Mouse (Mus musculus) hindbrain, embryonic 11.5 days (tissue): ENCODE measurements at regions not wholly inside any gene's neighbourhood (a gene's known extent, or its start where the extent isn't known, plus 50 kb on each side); places are given as distances from the start of the nearest gene placed in this dataset.

Experiments
- ATAC-seq: fragments of 200-750 bp; cut with Nextera tagmentation; 2 replicates; pipeline ENCODE4 v1.8.0; 2017; ENCODE audit warnings: mild to moderate bottlenecking, moderate TSS enrichment, moderate library complexity; ENCODE audit not compliant: low FRiP score
- DNase-seq: peaks from one replicate; pipeline ENCODE4 v3.0.0-alpha.2; 2015; ENCODE audit warnings: low spot score
- H3K27ac ChIP-seq: fragments of 300-500 bp; sonication (generic); 2 replicates; pipeline ENCODE4 v1.5.1; 2014; ENCODE audit warnings: mild to moderate bottlenecking, low read depth, low read length
- H3K27me3 ChIP-seq: fragments of 300-500 bp; sonication (generic); 2 replicates; pipeline ENCODE4 v1.6.1; 2014; ENCODE audit warnings: mild to moderate bottlenecking, low read length, moderate library complexity, mixed read lengths; ENCODE audit not compliant: control insufficient read depth, insufficient read depth
- H3K36me3 ChIP-seq: fragments of 300-500 bp; sonication (generic); 2 replicates; pipeline ENCODE4 v1.6.1; 2014; ENCODE audit warnings: mild to moderate bottlenecking, low read length, moderate library complexity, mixed read lengths; ENCODE audit not compliant: control insufficient read depth, insufficient read depth
- H3K4me1 ChIP-seq: fragments of 300-500 bp; sonication (generic); replicated peaks from 2 replicates; pipeline ENCODE4 v1.6.1; 2014; ENCODE audit warnings: low read length, mixed read lengths; ENCODE audit not compliant: control insufficient read depth, insufficient read depth
- H3K4me2 ChIP-seq: fragments of 300-500 bp; sonication (generic); replicated peaks from 2 replicates; pipeline ENCODE4 v1.6.1; 2014; ENCODE audit warnings: mild to moderate bottlenecking, low read depth, low read length
- H3K4me3 ChIP-seq: fragments of 300-500 bp; sonication (generic); 2 replicates; pipeline ENCODE4 v1.5.1; 2014; ENCODE audit warnings: low read depth, low read length
- H3K9ac ChIP-seq: fragments of 300-500 bp; sonication (generic); 2 replicates; pipeline ENCODE4 v1.6.1; 2014; ENCODE audit warnings: low read depth, low read length
- H3K9me3 ChIP-seq: fragments of 300-500 bp; sonication (generic); 2 replicates; pipeline ENCODE4 v1.6.1; 2016; ENCODE audit warnings: low read length; ENCODE audit not compliant: control insufficient read depth
- WGBS: fragments of 180-500 bp; shearing (Covaris S2); extraction: QIAGEN DNeasy Blood & Tissue Kit; methylation state at CpG from one replicate; pipeline ENCODE4 v1.1.7; 2014; 5-methylcytosine and 5-hydroxymethylcytosine counted together

DNA sequence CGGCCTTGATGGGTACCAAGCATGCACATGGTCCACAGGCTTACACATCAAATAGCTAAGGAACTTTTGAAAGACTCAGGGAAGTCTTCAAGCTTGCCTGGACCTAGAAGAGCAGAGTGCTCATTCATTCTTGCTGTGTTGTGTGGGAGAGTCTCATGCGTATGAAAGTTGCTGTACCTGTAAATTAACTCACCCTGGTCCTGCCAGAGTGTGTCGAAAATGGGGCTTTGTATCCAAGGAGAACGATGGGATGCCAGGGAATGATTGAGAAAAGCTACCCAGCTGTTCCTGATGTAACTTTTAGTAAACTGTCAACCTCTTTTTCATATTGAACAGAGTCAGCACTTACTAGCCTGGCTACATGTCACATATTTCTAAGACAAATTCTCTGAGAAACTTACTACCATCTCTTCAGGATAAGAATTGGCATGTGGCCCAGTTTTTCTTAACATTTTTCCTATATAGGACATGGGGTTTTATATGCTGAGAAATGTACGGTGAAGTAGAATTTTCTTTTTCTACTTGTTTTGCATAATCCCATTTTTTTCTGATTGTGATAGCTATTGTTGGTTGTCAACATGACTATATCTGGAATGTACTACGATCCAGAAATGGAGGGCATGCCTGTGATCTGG lies 95.0 kb upstream of the Rreb1 start:
- WGBS, result 87% methylated on average over 6 of the region's 6 CpGs
- Histone ChIP-seq H3K4me3 (no peak overlapping the region), H3K4me1 (no peaks in the 10 kb centered on the region), H3K9me3 (no peaks in the 10 kb centered on the region), H3K36me3 (no peaks in the 10 kb centered on the region), H3K27me3 (no peaks in the 10 kb centered on the region), H3K4me2 (no peak overlapping the region), H3K9ac (no peak overlapping the region), H3K27ac (no peak overlapping the region)
- DNase-seq, result no peak
- ATAC-seq, result no peak

DNA sequence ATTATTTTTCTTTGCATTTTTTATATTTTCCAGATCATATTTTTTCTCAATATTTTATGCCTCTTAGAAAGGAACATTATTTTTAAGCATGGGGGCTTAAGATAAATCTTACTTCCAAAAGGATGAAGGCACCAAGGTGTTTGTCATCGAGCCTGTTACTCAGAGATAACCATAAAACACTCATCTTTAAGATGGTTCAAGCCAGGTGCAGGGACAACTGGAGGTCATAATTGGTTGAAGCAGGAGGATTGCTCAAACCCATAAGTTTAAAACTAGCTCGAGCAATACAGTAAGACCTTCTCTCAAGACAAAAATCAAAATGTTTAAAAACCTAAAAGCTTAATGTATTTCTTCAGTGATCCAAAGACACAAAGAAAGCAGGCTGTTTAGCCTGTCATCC lies 92.6 kb upstream of the Rreb1 start:
- 70% methylated on average over 2 of the region's 2 CpGs for WGBS

DNA sequence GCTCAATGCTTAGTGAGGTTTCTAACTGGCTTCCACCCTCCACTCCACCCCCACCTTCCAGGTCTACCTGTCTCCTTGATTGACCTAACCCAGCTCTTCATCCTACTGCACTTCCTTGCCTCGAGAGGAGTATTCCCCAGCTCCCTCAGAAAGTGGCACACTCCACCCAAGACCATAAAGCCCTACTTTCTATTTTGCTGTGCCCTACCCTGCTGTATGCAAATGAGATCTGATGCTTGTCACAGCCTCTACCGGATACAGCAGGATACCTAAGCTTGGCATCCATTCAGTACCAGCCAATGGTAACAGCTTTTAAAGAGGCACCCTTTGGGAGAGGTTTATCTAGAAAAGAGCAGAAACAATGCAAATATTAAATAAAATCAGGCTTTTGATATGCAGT lies 92.1 kb upstream of the Rreb1 start:
- Histone ChIP-seq H3K4me2 (no peak overlapping the region), H3K27me3 (no peaks in the 10 kb centered on the region), H3K9me3 (no peaks in the 10 kb centered on the region), H3K36me3 (no peaks in the 10 kb centered on the region), H3K9ac (no peak overlapping the region), H3K4me3 (no peak overlapping the region), H3K27ac (no peak overlapping the region), H3K4me1 (no peaks in the 10 kb centered on the region)
- 62% methylated on average over 2 of the region's 2 CpGs for WGBS
- ATAC-seq (no peak), DNase-seq (no peak)

More for the DNA sequence above, 92.6 kb upstream of the Rreb1 start:
- no peaks in the 10 kb centered on the region for H3K27me3 ChIP-seq
- H3K9me3 ChIP-seq, result no peaks in the 10 kb centered on the region
- no peaks in the 10 kb centered on the region for H3K36me3 ChIP-seq
- DNase-seq, result no peak
- H3K9ac ChIP-seq, result no peak overlapping the region
- no peak for ATAC-seq
- no peak overlapping the region for H3K27ac ChIP-seq
- H3K4me1 ChIP-seq, result no peaks in the 10 kb centered on the region
- no peak overlapping the region for H3K4me2 ChIP-seq
- no peak overlapping the region for H3K4me3 ChIP-seq

DNA sequence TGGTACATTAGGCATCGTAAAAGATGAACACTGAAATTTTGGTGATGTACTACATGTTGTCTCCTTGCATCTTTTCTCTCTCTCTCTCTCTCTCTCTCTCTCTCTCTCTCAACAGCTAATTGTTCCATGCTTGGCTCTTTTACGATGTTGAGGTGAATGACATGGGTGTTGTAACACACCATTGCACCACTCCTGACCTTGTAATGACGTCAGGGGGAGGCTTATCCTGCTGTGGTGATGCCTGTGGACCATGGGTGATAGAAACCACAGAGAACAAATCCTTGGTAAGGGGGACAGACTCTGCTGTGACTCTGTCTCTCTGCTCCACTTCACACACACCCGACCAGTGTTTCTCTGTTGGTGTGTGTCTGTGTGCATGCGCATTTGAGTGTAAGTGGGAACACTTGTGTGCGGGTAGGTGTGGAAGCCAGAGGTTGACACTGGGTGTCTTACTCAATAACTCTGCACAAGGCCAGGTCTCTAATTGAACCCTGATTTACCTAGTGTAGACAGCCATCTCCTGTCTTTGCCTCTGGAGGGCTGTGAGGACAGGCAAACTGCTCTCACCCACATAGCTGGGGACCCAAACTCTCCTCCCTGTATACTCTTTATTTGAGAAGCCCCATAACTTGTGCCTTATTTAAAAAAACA lies 88.9 kb upstream of the Rreb1 start:
- ATAC-seq, result no peak
- H3K4me3 ChIP-seq, result no peak overlapping the region
- DNase-seq, result no peak
- H3K36me3 ChIP-seq, result no peaks in the 10 kb centered on the region
- H3K9me3 ChIP-seq, result no peaks in the 10 kb centered on the region
- H3K9ac ChIP-seq, result no peak overlapping the region
- WGBS, result 94% methylated on average over 6 of the region's 6 CpGs
- no peak overlapping the region for H3K4me2 ChIP-seq
- no peak overlapping the region for H3K27ac ChIP-seq
- no peaks in the 10 kb centered on the region for H3K4me1 ChIP-seq
- H3K27me3 ChIP-seq, result no peaks in the 10 kb centered on the region

DNA sequence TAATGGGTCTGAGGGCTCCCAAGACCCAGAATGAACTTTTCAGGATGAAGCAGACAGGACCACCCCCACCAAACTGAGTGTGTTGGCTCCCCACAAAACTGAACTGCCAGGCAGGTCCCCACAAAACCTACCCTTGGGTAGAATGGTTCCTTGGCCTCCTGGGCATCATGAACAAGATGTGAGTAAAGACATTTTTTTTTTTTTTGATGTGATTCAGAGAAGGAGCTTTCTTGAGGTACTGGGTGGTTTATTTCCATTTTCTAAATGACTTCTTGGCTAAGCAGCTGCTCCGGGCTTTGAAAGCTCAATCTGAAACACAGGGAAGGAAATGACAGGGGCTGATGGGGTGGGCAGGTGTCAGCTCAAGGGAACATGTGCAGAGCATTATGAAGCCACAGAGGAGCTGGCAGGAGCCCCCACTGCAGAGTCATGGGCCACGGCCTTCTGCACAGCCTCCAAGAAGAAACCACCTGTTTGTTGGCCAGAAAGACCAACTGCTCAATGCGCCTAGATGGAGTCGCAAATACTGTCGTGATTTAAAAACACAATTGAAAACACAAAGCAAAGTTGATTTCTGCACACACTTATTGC lies 86.2 kb upstream of the Rreb1 start:
- no peaks in the 10 kb centered on the region for H3K27me3 ChIP-seq
- ATAC-seq, result no peak
- H3K36me3 ChIP-seq, result no peaks in the 10 kb centered on the region
- no peaks in the 10 kb centered on the region for H3K9me3 ChIP-seq
- no peak overlapping the region for H3K9ac ChIP-seq
- no peak for DNase-seq
- no peaks in the 10 kb centered on the region for H3K4me1 ChIP-seq
- 89% methylated on average over 5 of the region's 5 CpGs for WGBS
- no peak overlapping the region for H3K4me2 ChIP-seq
- H3K27ac ChIP-seq, result no peak overlapping the region
- no peak overlapping the region for H3K4me3 ChIP-seq

DNA sequence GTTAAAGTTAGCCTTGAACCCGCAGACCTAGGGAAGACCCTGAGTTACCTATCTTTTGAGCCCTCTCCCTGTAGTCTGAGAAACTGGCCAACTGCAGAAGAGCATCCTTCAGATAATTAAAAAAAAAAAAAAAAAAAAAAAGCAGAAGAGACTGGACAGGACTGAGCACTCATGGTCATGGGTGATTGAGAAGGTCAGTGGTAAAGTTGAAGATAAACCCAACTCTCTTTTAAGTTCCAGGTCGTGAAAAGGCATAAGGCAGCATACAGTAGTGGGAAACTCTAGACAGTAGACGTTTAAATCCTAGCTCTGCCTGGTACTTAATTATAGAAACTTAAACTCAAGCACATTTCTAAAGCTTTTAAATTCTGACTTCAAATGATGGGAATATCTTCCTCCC lies 84.6 kb upstream of the Rreb1 start:
- Histone ChIP-seq H3K9ac (no peak overlapping the region), H3K36me3 (no peaks in the 10 kb centered on the region), H3K9me3 (no peaks in the 10 kb centered on the region), H3K27me3 (no peaks in the 10 kb centered on the region), H3K4me1 (no peaks in the 10 kb centered on the region), H3K27ac (no peak overlapping the region), H3K4me2 (no peak overlapping the region), H3K4me3 (no peak overlapping the region)
- DNase-seq (no peak), ATAC-seq (no peak)
- WGBS, result 85% methylated on average over 3 of the region's 3 CpGs

DNA sequence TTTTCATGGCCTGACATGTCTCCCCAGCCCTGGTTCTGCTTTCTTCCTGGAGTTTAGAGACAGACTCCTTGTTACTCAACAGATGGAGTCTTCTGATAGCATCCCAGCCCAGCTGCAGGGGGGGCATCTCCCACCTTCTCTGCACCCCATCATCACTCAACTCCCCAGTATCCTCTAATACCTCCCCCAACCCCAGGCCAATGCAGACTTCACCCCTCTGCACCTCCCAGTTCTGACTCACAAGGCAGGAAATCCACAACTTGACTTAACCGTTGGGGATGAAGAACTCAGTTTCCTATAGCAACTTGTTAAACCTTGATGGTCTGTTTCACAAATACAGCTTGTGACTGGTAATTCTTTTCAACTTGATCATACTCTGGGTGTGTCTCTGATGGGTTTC lies 73.7 kb upstream of the Rreb1 start:
- Histone ChIP-seq H3K4me2 (no peak overlapping the region), H3K27ac (no peak overlapping the region), H3K9me3 (no peaks in the 10 kb centered on the region), H3K9ac (no peak overlapping the region), H3K36me3 (no peaks in the 10 kb centered on the region), H3K4me1 (no peaks in the 10 kb centered on the region), H3K4me3 (no peak overlapping the region), H3K27me3 (no peaks in the 10 kb centered on the region)
- DNase-seq (no peak), ATAC-seq (no peak)
- 89% methylated on average over 1 of the region's 1 CpGs for WGBS

DNA sequence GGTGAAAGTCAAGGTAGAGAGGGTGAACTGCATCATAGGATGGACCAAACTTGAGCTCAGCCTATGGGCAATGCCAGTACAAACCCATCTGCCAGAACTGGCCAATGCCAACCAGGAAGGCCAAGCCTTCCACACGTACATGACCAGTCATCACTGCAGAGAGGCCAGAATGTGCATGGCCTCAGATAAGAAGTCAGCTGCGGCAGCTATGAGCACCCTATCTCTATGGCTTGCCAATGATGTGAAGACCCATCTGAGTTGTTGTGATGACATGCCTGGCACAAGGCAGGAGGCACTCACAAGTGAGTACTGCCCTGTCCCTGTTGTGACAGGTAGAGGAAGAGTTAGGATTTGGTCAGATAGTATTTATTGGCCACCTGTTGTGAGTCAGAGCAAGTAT lies 72.7 kb upstream of the Rreb1 start:
- DNase-seq (no peak), ATAC-seq (no peak)
- Histone ChIP-seq H3K9me3 (no peaks in the 10 kb centered on the region), H3K4me2 (no peak overlapping the region), H3K9ac (no peak overlapping the region), H3K4me3 (no peak overlapping the region), H3K27me3 (no peaks in the 10 kb centered on the region), H3K36me3 (no peaks in the 10 kb centered on the region), H3K4me1 (no peaks in the 10 kb centered on the region), H3K27ac (no peak overlapping the region)
- 92% methylated on average over 2 of the region's 2 CpGs for WGBS

DNA sequence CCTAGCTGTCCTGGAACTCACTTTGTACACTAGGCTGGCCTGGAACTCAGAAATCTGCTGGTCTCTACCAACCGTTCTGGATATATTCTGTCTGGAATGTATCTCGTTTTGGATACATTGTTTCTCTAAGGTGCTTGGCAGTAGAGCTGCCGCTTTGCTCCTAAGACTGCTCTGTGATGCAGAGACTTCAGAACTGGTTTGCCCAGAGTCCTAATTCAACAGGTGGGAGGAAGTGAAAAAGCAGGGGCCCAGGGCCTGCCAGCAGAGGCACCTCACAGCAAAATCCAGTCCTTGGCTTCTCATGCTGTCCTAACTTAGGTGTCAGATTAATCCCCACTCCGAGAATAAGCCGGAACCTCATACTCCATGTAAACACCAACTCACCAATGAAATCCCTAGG lies 67.3 kb upstream of the Rreb1 start:
- no peak for ATAC-seq
- Histone ChIP-seq H3K36me3 (no peaks in the 10 kb centered on the region), H3K4me2 (no peak overlapping the region), H3K4me3 (no peak overlapping the region), H3K4me1 (no peaks in the 10 kb centered on the region), H3K27ac (no peak overlapping the region), H3K9me3 (no peaks in the 10 kb centered on the region), H3K27me3 (no peaks in the 10 kb centered on the region), H3K9ac (no peak overlapping the region)
- DNase-seq, result no peak
- 89% methylated on average over 5 of the region's 5 CpGs for WGBS
